Mouse (Mus musculus) neural tube, embryonic 11.5 days (tissue): ENCODE data around the gene Chchd2. TPM values are rescaled to one million over a fixed set of nuclear protein-coding genes. Genes with fewer than 3 reads are reported as not detected.
A peak's percentile ranks its signal among the peaks of the same experiment; 100 is the strongest.
"Not testable (repeated sequence)": the region's sequence is repeated elsewhere in the genome, so short reads cannot be mapped to it uniquely, and the experiment has no call there.

Source experiments
- ATAC-seq: fragments of 200-750 bp; cut with Nextera tagmentation; 2 replicates; pipeline ENCODE4 v1.8.0; 2017; ENCODE audit warnings: moderate number of reproducible peaks, mild to moderate bottlenecking, moderate TSS enrichment, moderate library complexity; ENCODE audit not compliant: insufficient read depth, low FRiP score, low TSS enrichment
- DNase-seq: peaks from one replicate; pipeline ENCODE4 v3.0.0-alpha.2; 2015; ENCODE audit warnings: low spot score
- H3K27ac ChIP-seq: fragments of 300-500 bp; sonication (generic); 2 replicates; pipeline ENCODE4 v1.5.1; 2014; ENCODE audit warnings: low read depth, mild to moderate bottlenecking, low read length
- H3K27me3 ChIP-seq: fragments of 300-500 bp; sonication (generic); 2 replicates; pipeline ENCODE4 v1.6.1; 2014; ENCODE audit warnings: mild to moderate bottlenecking, low read length, mixed read lengths; ENCODE audit not compliant: control insufficient read depth, insufficient read depth
- H3K36me3 ChIP-seq: fragments of 300-500 bp; sonication (generic); 2 replicates; pipeline ENCODE4 v1.6.1; 2014; ENCODE audit warnings: mild to moderate bottlenecking, low read length, moderate library complexity, mixed read lengths; ENCODE audit not compliant: control insufficient read depth, insufficient read depth
- H3K4me1 ChIP-seq: fragments of 300-500 bp; sonication (generic); 2 replicates; pipeline ENCODE4 v1.6.1; 2014; ENCODE audit warnings: low read length, mixed read lengths; ENCODE audit not compliant: control insufficient read depth, insufficient read depth
- H3K4me2 ChIP-seq: fragments of 300-500 bp; sonication (generic); 2 replicates; pipeline ENCODE4 v1.6.1; 2014; ENCODE audit warnings: low read depth, mild to moderate bottlenecking, moderate library complexity
- H3K4me3 ChIP-seq: fragments of 300-500 bp; sonication (generic); 2 replicates; pipeline ENCODE4 v1.5.1; 2014; ENCODE audit warnings: low read depth, low read length
- H3K9ac ChIP-seq: fragments of 300-500 bp; sonication (generic); 2 replicates; pipeline ENCODE4 v1.6.1; 2014; ENCODE audit warnings: mild to moderate bottlenecking, low read length
- H3K9me3 ChIP-seq: fragments of 300-500 bp; sonication (generic); 2 replicates; pipeline ENCODE4 v1.6.1; 2016; ENCODE audit warnings: low read length; ENCODE audit not compliant: control insufficient read depth
- WGBS: fragments of 180-500 bp; shearing (Covaris S2); extraction: QIAGEN DNeasy Blood & Tissue Kit; methylation state at CpG from one replicate; pipeline ENCODE4 v1.1.7; 2014; 5-methylcytosine and 5-hydroxymethylcytosine counted together
- polyA plus RNA-seq: library from polyadenylated mRNA; unstranded; fragments of >200 nt; fragmentation: Nextera tagmentation; extraction: Ambion mirVana; gene quantifications from 2 replicates; pipeline ENCODE4 v1.2.1, GENCODE M21; 2014

The Chchd2 gene
- polyA plus RNA-seq, 1 experiment from 2014 or later: 1,013 TPM

DNA sequence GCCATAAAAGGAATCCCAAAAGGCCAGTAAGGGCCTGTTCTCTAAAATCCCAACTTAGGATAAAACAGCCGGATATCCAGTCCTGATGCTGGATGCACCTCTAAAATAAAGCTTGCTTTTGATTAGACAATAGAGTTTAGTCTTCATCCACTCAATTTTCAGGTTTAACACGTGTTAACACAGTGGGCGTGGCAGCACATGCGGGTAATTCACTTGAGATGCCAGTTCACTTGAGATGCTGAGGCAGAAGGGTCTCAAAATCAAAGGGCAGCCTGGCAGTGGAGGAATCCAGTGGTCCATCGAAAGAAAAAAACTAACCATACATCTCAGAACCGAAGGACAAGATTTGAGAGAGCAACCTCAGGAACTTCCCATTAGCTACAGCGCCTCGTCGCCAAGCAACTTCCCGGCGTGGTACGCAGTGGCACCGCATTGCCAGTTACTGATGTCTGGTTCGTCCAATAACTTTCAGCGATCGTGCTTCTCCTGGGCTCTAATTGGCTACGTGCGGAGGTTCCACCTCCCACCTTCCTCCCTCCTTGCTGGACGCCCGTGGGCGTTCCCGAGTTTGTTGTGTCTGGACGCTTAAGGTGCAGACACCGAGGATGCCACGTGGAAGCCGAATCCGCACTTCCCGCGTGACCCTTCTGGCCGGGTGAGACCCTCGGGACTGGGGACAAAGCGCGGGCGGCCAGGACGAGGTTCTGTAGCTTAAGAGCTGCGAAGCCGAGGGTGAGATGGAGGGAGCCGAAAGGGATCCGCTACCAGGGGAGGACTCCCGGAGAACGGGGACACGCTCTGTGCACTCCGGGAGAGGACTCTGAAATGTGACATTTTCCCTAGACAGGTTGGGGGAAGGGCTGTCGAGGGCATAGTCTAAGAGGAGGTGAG is 8.2 kb upstream of the Chchd2 start, which contains the start of gene Zbed5:
TSS of gene Zbed5 (plus strand) at position 526 of the 891 bp plus-strand sequence.
- 3% methylated on average over 44 of the region's 44 CpGs for WGBS
- Histone ChIP-seq H3K27ac (no peak within 1 kb of the TSS), H3K4me2 (peak within 1 kb of the TSS; percentile 73), H3K9ac (peak within 1 kb of the TSS; percentile 54), H3K4me3 (peak within 1 kb of the TSS; percentile 66), H3K4me1 (peaks cover 3% of the 10 kb centered on the region; the same call in 1 of the 2 replicates), H3K27me3 (no peaks in the 10 kb centered on the region), H3K9me3 (no peaks in the 10 kb centered on the region), H3K36me3 (no peaks in the 10 kb centered on the region)
- DNase-seq (peak; percentile 92), ATAC-seq (peak; percentile 99)

DNA sequence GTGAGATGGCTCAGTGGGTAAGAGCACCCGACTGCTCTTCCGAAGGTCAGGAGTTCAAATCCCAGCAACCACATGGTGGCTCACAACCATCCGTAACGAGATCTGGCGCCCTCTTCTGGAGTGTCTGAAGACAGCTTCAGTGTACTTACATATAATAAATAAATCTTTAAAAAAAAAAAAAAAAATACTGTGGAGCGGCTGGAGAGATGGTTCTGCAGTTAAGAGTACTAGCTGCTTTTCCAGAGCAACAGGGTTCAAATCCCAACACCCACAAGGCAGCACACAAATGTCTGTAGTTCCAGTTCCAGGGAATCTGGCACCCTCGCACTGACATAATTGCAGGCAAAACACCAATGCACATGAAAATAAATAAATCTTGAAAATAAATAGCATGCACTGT is 3.1 kb upstream of the Chchd2 start:
- H3K4me2 ChIP-seq, H3K36me3 ChIP-seq, ATAC-seq, DNase-seq, H3K27me3 ChIP-seq, H3K9me3 ChIP-seq, H3K9ac ChIP-seq, H3K4me3 ChIP-seq, H3K27ac ChIP-seq, H3K4me1 ChIP-seq: not testable (repeated sequence)
- WGBS: 76% methylated on average over 3 of the region's 7 CpGs

DNA sequence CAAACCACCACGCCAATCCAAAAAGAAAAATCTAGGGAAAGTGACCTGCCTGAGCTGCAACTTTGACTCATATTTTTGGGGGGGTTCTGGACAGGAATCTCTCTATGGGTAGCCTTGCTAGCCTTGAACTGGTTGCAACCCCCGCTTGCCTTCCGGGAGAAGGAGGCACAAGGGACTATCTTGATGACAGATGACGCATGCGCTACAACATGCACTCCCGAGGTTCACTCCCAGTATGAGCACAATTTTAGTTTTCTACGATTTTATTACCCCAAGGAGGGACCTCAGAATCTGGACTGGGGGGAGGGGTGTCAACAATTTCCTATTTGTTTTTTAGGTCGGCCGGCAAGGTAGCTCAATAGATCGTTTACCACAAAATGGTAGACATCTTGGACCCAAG is 999 bp downstream of the Chchd2 start:
- Histone ChIP-seq H3K4me2 (peak overlapping the region; percentile 84), H3K4me3 (peak overlapping the region; percentile 72), H3K9me3 (no peaks in the 10 kb centered on the region), H3K27me3 (no peaks in the 10 kb centered on the region), H3K36me3 (peaks cover 10% of the 10 kb centered on the region; the same call in 1 of the 2 replicates), H3K9ac (peak overlapping the region; percentile 88), H3K27ac (no peak overlapping the region; the same call in 1 of the 2 replicates), H3K4me1 (no peaks in the 10 kb centered on the region)
- WGBS: 47% methylated on average over 10 of the region's 10 CpGs
- peak; percentile 30 for DNase-seq
- no peak for ATAC-seq

DNA sequence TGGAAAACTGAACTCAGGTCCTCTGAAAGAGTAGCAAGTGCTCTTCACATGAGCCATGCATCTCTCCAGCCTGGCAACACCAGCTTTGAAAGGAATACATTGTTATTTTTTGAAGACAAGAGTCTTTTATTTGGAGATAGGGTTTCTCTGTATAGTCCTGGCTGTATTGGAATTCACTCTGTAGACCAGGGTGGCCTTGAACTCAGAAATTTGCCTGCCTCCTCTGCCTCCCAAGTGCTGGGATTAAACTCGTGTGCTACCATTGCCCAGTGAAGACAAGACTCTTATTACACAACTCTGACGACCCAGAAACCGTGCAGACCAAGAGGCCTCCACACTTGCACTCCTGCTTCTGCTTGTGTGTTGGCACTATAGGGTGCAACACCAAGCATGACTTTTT is 7.4 kb downstream of the Chchd2 start:
- Histone ChIP-seq H3K4me2 (no peak overlapping the region), H3K9me3 (no peaks in the 10 kb centered on the region), H3K27ac (no peak overlapping the region), H3K4me1 (no peaks in the 10 kb centered on the region), H3K36me3 (peaks cover 10% of the 10 kb centered on the region; the same call in 1 of the 2 replicates), H3K4me3 (no peak overlapping the region), H3K27me3 (no peaks in the 10 kb centered on the region), H3K9ac (no peak overlapping the region)
- 79% methylated on average over 3 of the region's 3 CpGs for WGBS
- no peak for ATAC-seq
- no peak for DNase-seq

DNA sequence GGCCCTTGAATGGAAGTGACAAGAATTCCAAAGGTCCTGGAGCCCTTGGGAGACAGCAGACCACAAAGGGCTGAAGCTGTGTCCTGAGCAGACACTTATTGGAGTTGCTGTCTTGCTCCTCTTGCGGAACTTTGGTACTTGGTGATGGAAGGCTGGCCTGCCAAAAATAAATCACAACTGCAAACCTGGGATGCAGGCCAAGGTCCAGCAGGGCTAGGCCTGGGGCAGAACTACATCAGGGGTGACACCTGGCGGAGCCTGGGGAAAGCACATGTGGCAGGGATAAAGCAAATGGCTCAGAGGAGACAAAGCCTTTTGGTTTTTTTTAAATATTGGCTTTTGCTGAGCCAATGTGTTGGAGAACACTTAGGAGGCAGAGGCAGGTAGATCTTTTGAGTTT is 8.3 kb downstream of the Chchd2 start:
- H3K4me2 ChIP-seq: no peak overlapping the region
- H3K4me3 ChIP-seq: no peak overlapping the region
- H3K9ac ChIP-seq: no peak overlapping the region
- no peaks in the 10 kb centered on the region for H3K27me3 ChIP-seq
- 62% methylated on average over 2 of the region's 2 CpGs for WGBS
- H3K36me3 ChIP-seq: peaks cover 10% of the 10 kb centered on the region; the same call in 1 of the 2 replicates
- no peaks in the 10 kb centered on the region for H3K9me3 ChIP-seq
- H3K4me1 ChIP-seq: no peaks in the 10 kb centered on the region
- ATAC-seq (no peak), DNase-seq (no peak)
- no peak overlapping the region for H3K27ac ChIP-seq

DNA sequence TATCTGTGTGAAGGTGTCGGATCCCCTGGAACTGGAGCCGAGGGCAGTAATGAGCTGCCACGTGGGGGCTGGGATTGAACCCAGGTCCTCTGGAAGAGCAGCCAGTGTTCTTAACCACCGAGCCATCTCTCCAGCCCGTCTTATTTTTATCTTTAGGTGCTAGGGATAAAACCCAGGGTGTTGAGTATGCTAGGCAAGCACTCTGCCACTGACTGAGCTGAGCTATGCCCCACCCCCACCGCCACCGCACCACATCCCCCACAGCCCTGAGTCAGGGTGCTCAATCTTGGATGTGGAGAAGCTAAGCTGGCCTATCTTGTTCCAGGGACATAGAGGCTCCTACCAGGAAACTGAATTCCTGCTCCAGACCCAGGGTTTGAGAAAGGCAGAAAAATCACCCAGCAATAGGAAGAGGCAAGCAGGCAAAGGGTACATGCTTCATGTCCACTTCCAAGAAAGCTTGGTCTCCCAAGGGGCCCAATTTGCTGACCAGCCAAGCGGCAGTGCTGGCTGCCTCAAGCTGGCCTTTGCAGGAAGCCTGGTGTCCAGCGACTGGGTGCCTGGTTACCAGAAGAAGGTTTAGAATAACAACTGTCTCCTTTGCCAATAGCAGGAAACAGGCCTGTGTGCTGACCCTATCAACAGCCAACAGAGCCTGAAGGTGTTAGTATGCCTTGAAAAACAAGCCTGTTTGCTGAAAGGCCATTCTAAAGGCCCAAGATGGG is 9.4 kb downstream of the Chchd2 start:
- H3K9me3 ChIP-seq: no peaks in the 10 kb centered on the region
- no peak overlapping the region for H3K9ac ChIP-seq
- no peaks in the 10 kb centered on the region for H3K4me1 ChIP-seq
- H3K4me2 ChIP-seq: no peak overlapping the region
- 77% methylated on average over 9 of the region's 9 CpGs for WGBS
- DNase-seq: no peak
- no peak overlapping the region for H3K4me3 ChIP-seq
- no peak overlapping the region for H3K27ac ChIP-seq
- H3K36me3 ChIP-seq: peaks cover 5% of the 10 kb centered on the region; the same call in 1 of the 2 replicates
- no peak for ATAC-seq
- H3K27me3 ChIP-seq: no peaks in the 10 kb centered on the region

DNA sequence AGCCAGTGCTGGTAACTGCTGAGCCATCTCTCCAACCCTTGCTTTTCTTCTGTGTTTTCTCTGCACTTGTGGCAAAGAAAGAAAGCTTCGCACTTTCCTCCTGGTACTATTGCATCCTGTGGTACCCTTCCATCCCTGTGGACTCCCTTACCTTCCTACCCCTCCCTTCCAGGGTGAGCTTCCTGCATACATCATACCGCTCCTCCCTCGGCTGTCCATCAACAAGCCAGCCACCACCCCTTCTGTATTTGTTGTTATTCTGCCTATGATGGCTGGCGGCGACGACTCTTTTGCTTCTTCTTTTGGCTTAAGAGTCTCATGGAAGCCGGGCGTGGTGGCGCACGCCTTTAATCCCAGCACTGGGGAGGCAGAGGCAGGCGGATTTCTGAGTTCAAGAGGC is 12.2 kb downstream of the Chchd2 start:
- no peak overlapping the region for H3K9ac ChIP-seq
- no peaks in the 10 kb centered on the region for H3K36me3 ChIP-seq
- H3K27me3 ChIP-seq: no peaks in the 10 kb centered on the region
- DNase-seq (no peak), ATAC-seq (no peak)
- H3K4me3 ChIP-seq: no peak overlapping the region
- H3K27ac ChIP-seq: no peak overlapping the region
- H3K9me3 ChIP-seq: no peaks in the 10 kb centered on the region
- no peak overlapping the region for H3K4me2 ChIP-seq
- no peaks in the 10 kb centered on the region for H3K4me1 ChIP-seq
- 78% methylated on average over 11 of the region's 11 CpGs for WGBS

DNA sequence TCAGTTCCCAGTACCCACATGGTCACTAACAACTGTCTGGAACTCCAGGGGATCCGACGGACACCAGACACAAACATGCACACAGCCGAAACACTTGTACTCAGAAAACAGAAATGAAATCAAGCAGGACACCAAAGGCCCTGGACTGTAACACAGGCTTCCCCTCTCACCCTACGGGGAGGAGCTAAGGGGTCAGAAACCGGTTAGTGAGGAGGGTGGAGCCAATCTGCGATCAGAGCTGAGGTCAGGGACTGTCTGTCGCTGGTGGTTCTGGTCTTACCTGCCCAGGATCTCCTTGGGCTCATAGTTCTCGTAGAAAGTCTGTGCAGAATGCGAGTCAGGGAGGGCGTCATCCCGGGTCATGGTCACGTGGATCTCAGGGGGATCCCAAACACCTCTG is 13.3 kb downstream of the Chchd2 start:
- Histone ChIP-seq H3K36me3 (no peaks in the 10 kb centered on the region), H3K9ac (no peak overlapping the region), H3K4me1 (no peaks in the 10 kb centered on the region), H3K4me2 (no peak overlapping the region), H3K9me3 (no peaks in the 10 kb centered on the region), H3K27ac (no peak overlapping the region), H3K4me3 (no peak overlapping the region), H3K27me3 (no peaks in the 10 kb centered on the region)
- ATAC-seq (no peak), DNase-seq (no peak)
- 86% methylated on average over 12 of the region's 12 CpGs for WGBS
